Mouse (Mus musculus) heart, adult 8-10 months (tissue): ENCODE measurements around the gene Col1a1. TPM values are rescaled to one million over a fixed set of nuclear protein-coding genes. Genes with fewer than 3 reads are reported as not detected.
A peak's percentile ranks its signal among the peaks of the same experiment; 100 is the strongest.

ENCODE experiments used
- DNase-seq: peaks from one replicate; pipeline ENCODE4 v3.0.0; 2022; ENCODE audit warnings: low spot score
- total RNA-seq, 4 experiments: library from RNA; stranded (reverse); gene quantifications; 2 replicates each; pipeline ENCODE4 v1.2.4; 2022

Col1a1 gene
- total RNA-seq, 4 experiments from 2014 or later, result 23.3 to 50.4 (median 39.8) TPM

GRCm38 (mm10) chr11:94974951-94975350, 38.9 kb downstream of the Col1a1 start:
- DNase-seq, result peak; percentile 55

GRCm38 (mm10) chr11:94976199-94976598, 40.2 kb downstream of the Col1a1 start, which contains the start of gene Sgca:
Gene Sgca, minus strand, starts transcription at chr11:94976327.
- peak; percentile 57 for DNase-seq

- DNase-seq, result no peak
These were observed 42.3 kb downstream of the Col1a1 start for GRCm38 (mm10) chr11:94978178-94978915.

- DNase-seq, result peak; percentile 97
These were observed 42.9 kb downstream of the Col1a1 start for GRCm38 (mm10) chr11:94978947-94979346.

GRCm38 (mm10) chr11:94979462-94980179, 43.6 kb downstream of the Col1a1 start:
- no peak for DNase-seq

GRCm38 (mm10) chr11:94985140-94985539, 49.1 kb downstream of the Col1a1 start:
- DNase-seq, result no peak

- no peak for DNase-seq
These were observed 49.8 kb downstream of the Col1a1 start for GRCm38 (mm10) chr11:94985822-94986221.

GRCm38 (mm10) chr11:94986435-94986834, 50.4 kb downstream of the Col1a1 start:
- no peak for DNase-seq

- DNase-seq, result no peak
These were observed 51.3 kb downstream of the Col1a1 start for GRCm38 (mm10) chr11:94987341-94987740.

- no peak for DNase-seq
These were observed 51.8 kb downstream of the Col1a1 start for GRCm38 (mm10) chr11:94987851-94988250.

GRCm38 (mm10) chr11:94988780-94989561, 52.9 kb downstream of the Col1a1 start:
- no peak for DNase-seq

- peak; percentile 91 for DNase-seq
These were observed 53.6 kb downstream of the Col1a1 start for GRCm38 (mm10) chr11:94989562-94990017.

GRCm38 (mm10) chr11:94990102-94990748, 54.2 kb downstream of the Col1a1 start:
- DNase-seq, result no peak

GRCm38 (mm10) chr11:94990749-94991577, 54.9 kb downstream of the Col1a1 start, which contains the start of gene Ppp1r9b:
Gene Ppp1r9b, plus strand, starts transcription at chr11:94991035.
- DNase-seq, result peak; percentile 94

GRCm38 (mm10) chr11:94991641-94992479, 55.8 kb downstream of the Col1a1 start:
- no peak for DNase-seq

GRCm38 (mm10) chr11:94992480-94992753, 56.4 kb downstream of the Col1a1 start:
- no peak for DNase-seq

- DNase-seq, result peak; percentile 67
These were observed 57.0 kb downstream of the Col1a1 start for GRCm38 (mm10) chr11:94992754-94993606.

- DNase-seq, result no peak
These were observed 58.3 kb downstream of the Col1a1 start for GRCm38 (mm10) chr11:94994208-94994814.
